Mouse (Mus musculus) G1E (cell line): ENCODE data around the gene Gramd1b. TPM values are rescaled to one million over a fixed set of nuclear protein-coding genes. Genes with fewer than 3 reads are reported as not detected.

Experiments used
- ATAC-seq: 2 replicates; pipeline ENCODE4 v1.8.0; 2016; ENCODE audit warnings: mild to moderate bottlenecking; ENCODE audit not compliant: insufficient number of reproducible peaks, poor library complexity, low FRiP score, severe bottlenecking; ENCODE audit errors: extremely low read depth
- DNase-seq: peaks from one replicate; pipeline ENCODE4 v3.0.0; 2012; ENCODE audit warnings: low spot score
- H3K27me3 ChIP-seq: 2 replicates; pipeline ENCODE4 v1.6.1; 2012; ENCODE audit warnings: mild to moderate bottlenecking, low read length, inconsistent platforms; ENCODE audit not compliant: insufficient read depth
- H3K36me3 ChIP-seq: replicated peaks from 2 replicates; pipeline ENCODE3; 2012; ENCODE audit warnings: mild to moderate bottlenecking, inconsistent platforms
- H3K4me1 ChIP-seq: 2 replicates; pipeline ENCODE4 v1.6.1; 2012; ENCODE audit warnings: low read depth, low read length, inconsistent platforms, mixed read lengths; ENCODE audit not compliant: insufficient read depth
- H3K4me3 ChIP-seq: 2 replicates; pipeline ENCODE4 v1.5.1; 2012; ENCODE audit warnings: low read depth, mild to moderate bottlenecking, inconsistent platforms, low read length, moderate library complexity, mixed read lengths
- H3K9me3 ChIP-seq: replicated peaks from 2 replicates; pipeline ENCODE4 v1.6.1; 2012; ENCODE audit warnings: inconsistent platforms
- CTCF ChIP-seq: IDR thresholded peaks from 2 replicates; pipeline ENCODE4 v1.5.1; 2012; ENCODE audit warnings: low read depth, low read length, inconsistent platforms, mixed read lengths
- GATA1 ChIP-seq: IDR thresholded peaks from 2 replicates; pipeline ENCODE4 v1.6.1; 2012; ENCODE audit warnings: borderline replicate concordance, low read length, inconsistent platforms, mixed read lengths
- GATA2 ChIP-seq: IDR thresholded peaks from 2 replicates; pipeline ENCODE4 v1.6.1; 2012; ENCODE audit warnings: low read depth, low read length, inconsistent platforms, borderline replicate concordance
- POLR2AphosphoS5 ChIP-seq: IDR thresholded peaks from 2 replicates; pipeline ENCODE4 v1.6.1; 2012; ENCODE audit warnings: low read depth, low read length, inconsistent platforms; ENCODE audit not compliant: insufficient replicate concordance
- TAL1 ChIP-seq: conservative IDR thresholded peaks from 2 replicates; pipeline ENCODE4 v1.6.1; 2012; ENCODE audit warnings: low read depth, low read length, inconsistent platforms, mixed read lengths
- polyA plus RNA-seq: library from polyadenylated mRNA; stranded (reverse); fragments of >175 nt; gene quantifications from 2 replicates; pipeline ENCODE4 v1.2.3, GENCODE M21; 2012
- total RNA-seq, 2 experiments: library from RNA; stranded (forward) in 1 of 2; stranded (reverse) in 1 of 2; fragments of 200-1000 nt in 1 of 2; fragments of >200 nt in 1 of 2; fragmentation: Nextera tagmentation in 1 of 2; gene quantifications; 2 replicates each; pipeline ENCODE4 v1.2.3; 2014 to 2017

The Gramd1b gene
- total and polyA plus RNA-seq, 3 experiments = 1.3 to 2.1 TPM; not detected in 1

DNA sequence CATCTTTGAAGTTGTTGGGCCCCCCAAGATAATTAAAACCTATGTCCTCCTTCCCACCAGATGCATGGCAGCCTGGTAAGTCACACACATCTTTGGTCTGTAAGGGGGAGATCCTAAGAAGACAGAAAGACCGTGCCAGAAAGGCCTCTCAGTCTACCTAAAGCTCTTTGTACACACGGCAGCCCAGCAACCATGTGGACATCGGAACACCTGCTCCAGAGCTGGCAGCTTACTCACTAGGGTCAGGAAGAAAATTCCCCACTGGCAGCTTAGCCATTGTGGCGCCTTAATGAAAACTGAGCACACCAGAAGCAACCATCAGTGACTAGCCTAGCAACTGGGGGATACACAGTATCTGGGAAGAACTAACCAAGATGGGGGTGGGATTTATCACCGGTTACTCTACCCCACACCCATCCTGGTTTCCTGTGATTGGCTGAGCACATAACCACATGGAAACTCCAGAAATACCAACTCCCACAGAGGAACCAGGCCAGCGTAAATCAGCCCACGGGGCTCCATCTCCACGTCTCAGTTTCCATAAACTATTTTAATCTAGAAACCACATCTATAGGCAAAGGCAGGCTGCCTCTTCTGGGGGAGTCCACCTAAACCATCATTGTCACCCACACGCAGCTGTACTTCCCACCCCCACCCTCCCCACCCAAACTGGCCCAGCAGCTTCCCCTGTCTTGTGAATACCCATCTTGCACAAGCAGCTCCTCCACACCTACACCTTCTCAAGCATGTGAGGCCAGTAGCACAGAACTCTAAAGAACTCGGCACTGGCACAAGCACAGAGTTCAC lies 81.4 kb downstream of the Gramd1b start:
- DNase-seq = no peak

DNA sequence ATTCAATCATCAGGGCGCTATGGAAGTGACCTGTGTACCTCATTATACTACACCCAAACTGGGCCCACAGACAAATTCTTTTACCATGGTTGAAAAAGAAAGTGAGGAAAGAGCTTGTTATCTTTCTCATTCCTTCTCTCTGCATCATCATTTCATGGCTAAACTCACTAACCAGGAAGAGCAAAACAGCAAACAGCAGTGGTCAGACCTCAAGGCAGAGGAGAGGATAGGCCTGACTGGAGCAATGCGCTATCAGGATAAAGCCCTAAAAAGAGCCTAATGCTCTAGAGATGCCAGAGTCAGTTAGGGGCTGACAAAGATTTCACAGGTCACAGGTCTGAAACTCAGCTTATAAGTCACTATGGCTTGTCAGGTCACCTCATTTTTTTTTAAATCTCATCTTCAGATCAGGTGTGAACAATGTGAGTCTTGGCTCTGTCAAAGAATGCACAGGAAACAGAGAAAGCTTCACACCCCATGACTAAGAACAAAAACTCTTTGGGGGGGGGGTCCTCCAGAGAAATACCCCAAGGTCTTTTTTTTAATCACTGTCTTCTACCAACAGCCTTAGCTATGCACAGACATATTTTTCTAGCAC lies 82.4 kb downstream of the Gramd1b start:
- Histone ChIP-seq H3K36me3 (no peaks in the 10 kb centered on the region), H3K4me1 (no peaks in the 10 kb centered on the region), H3K4me3 (no peak overlapping the region), H3K9me3 (0 out of 2 replicates have a peak, but pooled peaks cover 3% of the 10 kb centered on the region), H3K27me3 (no peaks in the 10 kb centered on the region)
- no peak for ATAC-seq
- no peak for DNase-seq
- TF ChIP-seq POLR2AphosphoS5 (no peak), CTCF (no peak), GATA1 (no peak), GATA2 (no peak), TAL1 (no peak)

More for the DNA sequence above, 81.4 kb downstream of the Gramd1b start:
- no peak overlapping the region for H3K4me3 ChIP-seq
- H3K27me3 ChIP-seq = no peaks in the 10 kb centered on the region
- H3K36me3 ChIP-seq = no peaks in the 10 kb centered on the region
- ATAC-seq = no peak
- no peaks in the 10 kb centered on the region for H3K4me1 ChIP-seq
- no peak for TF ChIP-seq POLR2AphosphoS5
- no peak for TF ChIP-seq TAL1
- TF ChIP-seq GATA1 = no peak
- no peak for TF ChIP-seq CTCF
- no peak for TF ChIP-seq GATA2
- peaks cover 7% of the 10 kb centered on the region for H3K9me3 ChIP-seq

DNA sequence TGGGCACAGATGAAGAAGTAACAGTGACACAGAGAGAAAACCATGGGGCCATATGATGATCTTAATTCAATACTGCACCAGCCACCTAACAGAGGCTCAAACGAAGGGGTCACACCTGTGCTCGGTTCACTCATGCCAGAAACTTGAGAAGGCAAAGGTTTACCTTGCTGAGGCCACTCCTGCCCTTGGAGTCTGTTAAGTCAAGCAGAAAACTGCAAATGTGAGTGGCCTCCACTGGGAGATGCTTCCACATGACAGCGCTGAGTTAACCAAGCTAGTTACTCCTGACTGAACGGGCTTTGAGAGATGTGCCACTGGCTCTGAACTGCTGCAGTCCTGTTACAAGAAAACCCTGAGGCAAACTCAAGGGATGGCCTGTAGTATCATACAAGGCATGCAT lies 83.9 kb downstream of the Gramd1b start:
- DNase-seq (no peak), ATAC-seq (no peak)
- Histone ChIP-seq H3K4me3 (no peak overlapping the region), H3K9me3 (0 out of 2 replicates have a peak, but pooled peaks cover 3% of the 10 kb centered on the region), H3K4me1 (no peaks in the 10 kb centered on the region), H3K36me3 (no peaks in the 10 kb centered on the region), H3K27me3 (no peaks in the 10 kb centered on the region)
- no peak for TF ChIP-seq GATA2
- TF ChIP-seq POLR2AphosphoS5 = no peak
- no peak for TF ChIP-seq CTCF
- no peak for TF ChIP-seq TAL1
- no peak for TF ChIP-seq GATA1

DNA sequence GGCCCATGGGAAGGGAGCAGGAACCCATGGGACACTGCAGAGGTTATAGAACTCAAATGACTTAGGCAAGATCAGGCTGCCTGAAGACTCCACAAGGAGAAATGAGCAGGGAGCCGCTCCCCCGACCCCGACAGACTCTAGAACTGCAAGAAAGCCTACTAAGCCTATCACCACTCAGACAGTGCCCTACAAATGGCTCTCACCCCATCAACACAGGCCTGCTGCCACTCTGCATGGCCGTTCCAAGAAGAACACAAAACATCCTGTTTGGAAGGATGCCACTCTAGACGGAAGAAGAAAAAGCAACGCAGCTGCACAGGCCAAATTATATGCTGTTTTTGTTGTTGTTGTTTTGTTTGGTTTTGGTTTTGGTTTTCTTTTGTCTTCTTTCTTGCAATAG lies 86.2 kb downstream of the Gramd1b start:
- H3K27me3 ChIP-seq = no peaks in the 10 kb centered on the region
- TF ChIP-seq TAL1 (no peak), POLR2AphosphoS5 (no peak), CTCF (no peak), GATA2 (no peak), GATA1 (no peak)
- ATAC-seq = no peak

DNA sequence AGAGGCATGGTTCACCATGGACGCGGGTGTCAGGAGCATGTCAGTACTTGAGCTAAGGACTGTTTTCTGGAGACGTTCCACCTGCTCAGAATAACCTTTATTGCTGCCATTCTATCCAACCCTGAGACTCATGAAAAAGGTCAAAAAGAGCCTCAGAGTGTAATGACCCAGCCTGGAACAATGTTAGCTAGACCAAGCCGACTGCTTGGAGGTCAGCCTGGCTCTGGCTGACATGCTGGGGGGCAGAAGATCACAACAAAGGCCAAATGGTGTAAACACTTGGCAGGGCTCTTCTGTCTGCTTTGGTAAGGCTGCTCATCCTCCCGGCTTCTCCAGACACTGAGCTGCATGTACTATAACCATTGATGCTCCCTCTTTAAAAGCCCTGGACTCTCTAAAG lies 88.4 kb downstream of the Gramd1b start:
- Histone ChIP-seq H3K36me3 (no peaks in the 10 kb centered on the region), H3K4me1 (no peaks in the 10 kb centered on the region), H3K27me3 (no peaks in the 10 kb centered on the region), H3K9me3 (no peaks in the 10 kb centered on the region; the same call in 1 of the 2 replicates), H3K4me3 (no peak overlapping the region)
- TF ChIP-seq CTCF = no peak
- no peak for TF ChIP-seq GATA2
- TF ChIP-seq GATA1 = no peak
- TF ChIP-seq POLR2AphosphoS5 = no peak
- TF ChIP-seq TAL1 = no peak
- ATAC-seq (no peak), DNase-seq (no peak)

More for the DNA sequence above, 86.2 kb downstream of the Gramd1b start:
- H3K36me3 ChIP-seq = no peaks in the 10 kb centered on the region
- no peak for DNase-seq
- H3K9me3 ChIP-seq = no peaks in the 10 kb centered on the region
- H3K4me3 ChIP-seq = no peak overlapping the region
- H3K4me1 ChIP-seq = no peaks in the 10 kb centered on the region

DNA sequence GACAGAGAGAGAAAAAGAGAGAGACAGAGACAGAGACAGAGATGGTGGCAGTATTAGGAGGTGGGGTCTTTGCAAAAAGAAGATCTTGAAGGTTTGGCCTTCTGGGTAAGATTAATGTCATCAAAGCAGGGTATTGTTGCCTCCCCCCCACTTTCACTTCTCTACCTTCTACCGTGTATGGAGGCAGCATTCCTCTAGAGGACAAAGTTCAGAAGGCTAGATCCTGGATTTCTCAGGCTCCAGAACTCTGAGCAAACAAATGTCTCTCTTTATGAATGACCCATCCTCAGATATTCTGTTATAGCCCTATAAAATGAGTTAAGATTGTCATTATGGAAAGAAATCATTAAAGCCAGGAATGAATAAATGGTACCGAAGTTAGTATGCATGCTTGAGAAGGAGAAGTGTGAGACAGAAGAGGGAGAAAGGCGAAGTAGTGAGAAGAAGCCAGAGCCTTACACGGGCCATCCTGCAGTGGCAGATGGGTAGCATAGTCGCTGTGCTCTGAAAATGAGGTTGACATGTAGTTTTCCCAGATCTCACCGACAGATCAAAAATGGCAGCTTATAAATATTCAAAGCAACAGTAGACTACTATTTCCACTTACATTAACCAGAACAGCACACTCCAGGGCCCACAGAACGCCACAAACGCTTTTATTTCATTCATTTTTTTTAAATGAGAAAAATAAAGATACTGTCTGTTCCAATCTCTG lies 91.1 kb downstream of the Gramd1b start:
- no peaks in the 10 kb centered on the region for H3K27me3 ChIP-seq
- no peaks in the 10 kb centered on the region for H3K36me3 ChIP-seq
- H3K4me3 ChIP-seq = no peak overlapping the region
- no peaks in the 10 kb centered on the region; the same call in 1 of the 2 replicates for H3K9me3 ChIP-seq
- DNase-seq = no peak
- no peaks in the 10 kb centered on the region for H3K4me1 ChIP-seq
- no peak for ATAC-seq
- TF ChIP-seq CTCF (no peak), GATA2 (no peak), POLR2AphosphoS5 (no peak), GATA1 (no peak), TAL1 (no peak)
